Mouse (Mus musculus): ENCODE measurements around the gene Cckbr. TPM values are rescaled to one million over a fixed set of nuclear protein-coding genes. Genes with fewer than 3 reads are reported as not detected.
A peak's percentile ranks its signal among the peaks of the same experiment; 100 is the strongest.

Gene Cckbr
- polyA plus RNA-seq, 1 experiment from 2014 or later, result 0.69 TPM

- Histone ChIP-seq H3K36me3 (replicated peaks) (no peaks in the 10 kb centered on the region), H3K4me3 (peak overlapping the region; percentile 55), H3K27me3 (ENCODE audit: poor library complexity, severe bottlenecking) (peaks cover 37% of the 10 kb centered on the region), H3K9me3 (no peaks in the 10 kb centered on the region), H3K4me1 (peaks cover 29% of the 10 kb centered on the region), H3K27ac (peak overlapping the region; percentile 87)
- 48% methylated on average over 8 of the region's 8 CpGs for WGBS
- peak; percentile 28 for DNase-seq (ENCODE audit: extremely low spot score, low spot score)
Measured at GRCm38 (mm10) chr7:105482426-105482825, 56.9 kb downstream of the Cckbr start.

- H3K4me3 ChIP-seq, result no peak overlapping the region
- H3K27me3 ChIP-seq (ENCODE audit: poor library complexity, severe bottlenecking), result peaks cover 37% of the 10 kb centered on the region
- H3K27ac ChIP-seq, result no peak overlapping the region
- 83% methylated on average over 5 of the region's 5 CpGs for whole genome bisulfite sequencing
- H3K4me1 ChIP-seq, result peaks cover 26% of the 10 kb centered on the region
- H3K36me3 ChIP-seq (replicated peaks), result no peaks in the 10 kb centered on the region
- DNase-seq (ENCODE audit: extremely low spot score, low spot score), result no peak
- no peaks in the 10 kb centered on the region for H3K9me3 ChIP-seq
Measured at GRCm38 (mm10) chr7:105485029-105485428, 59.5 kb downstream of the Cckbr start.

GRCm38 (mm10) chr7:105487104-105487876, 61.8 kb downstream of the Cckbr start:
- DNase-seq (ENCODE audit: extremely low spot score, low spot score), result no peak
- H3K36me3 ChIP-seq (replicated peaks), result no peaks in the 10 kb centered on the region

GRCm38 (mm10) chr7:105497881-105498280, 72.3 kb downstream of the Cckbr start:
- WGBS, result 89% methylated on average over 3 of the region's 3 CpGs
- no peaks in the 10 kb centered on the region for H3K9me3 ChIP-seq
- no peak for DNase-seq (ENCODE audit: extremely low spot score, low spot score)

More at GRCm38 (mm10) chr7:105487104-105487876, 61.8 kb downstream of the Cckbr start:
- Histone ChIP-seq H3K4me3 (no peak overlapping the region), H3K27me3 (ENCODE audit: poor library complexity, severe bottlenecking) (peaks cover 17% of the 10 kb centered on the region), H3K27ac (no peak overlapping the region), H3K9me3 (no peaks in the 10 kb centered on the region), H3K4me1 (peaks cover 3% of the 10 kb centered on the region)
- 87% methylated on average over 6 of the region's 6 CpGs for WGBS

GRCm38 (mm10) chr7:105498854-105499492, 73.4 kb downstream of the Cckbr start:
- 58% methylated on average over 10 of the region's 10 CpGs for WGBS
- no peak overlapping the region for H3K4me3 ChIP-seq
- H3K36me3 ChIP-seq (replicated peaks), result no peaks in the 10 kb centered on the region
- H3K27me3 ChIP-seq (ENCODE audit: poor library complexity, severe bottlenecking), result no peaks in the 10 kb centered on the region
- no peaks in the 10 kb centered on the region for H3K4me1 ChIP-seq
- DNase-seq (ENCODE audit: extremely low spot score, low spot score), result no peak
- no peak overlapping the region for H3K27ac ChIP-seq
- H3K9me3 ChIP-seq, result no peaks in the 10 kb centered on the region

More at GRCm38 (mm10) chr7:105497881-105498280, 72.3 kb downstream of the Cckbr start:
- no peaks in the 10 kb centered on the region for H3K4me1 ChIP-seq
- H3K27ac ChIP-seq, result no peak overlapping the region
- H3K4me3 ChIP-seq, result no peak overlapping the region
- no peaks in the 10 kb centered on the region for H3K36me3 ChIP-seq (replicated peaks)
- no peaks in the 10 kb centered on the region for H3K27me3 ChIP-seq (ENCODE audit: poor library complexity, severe bottlenecking)

GRCm38 (mm10) chr7:105499676-105500075, 74.1 kb downstream of the Cckbr start:
- WGBS, result 79% methylated on average over 1 of the region's 1 CpGs

GRCm38 (mm10) chr7:105501984-105502383, 76.5 kb downstream of the Cckbr start:
- no peak for DNase-seq (ENCODE audit: extremely low spot score, low spot score)
- no peaks in the 10 kb centered on the region for H3K4me1 ChIP-seq
- 90% methylated on average over 4 of the region's 4 CpGs for WGBS
- no peaks in the 10 kb centered on the region for H3K9me3 ChIP-seq
- H3K27ac ChIP-seq, result no peak overlapping the region
- no peak overlapping the region for H3K4me3 ChIP-seq
- no peaks in the 10 kb centered on the region for H3K36me3 ChIP-seq (replicated peaks)
- no peaks in the 10 kb centered on the region for H3K27me3 ChIP-seq (ENCODE audit: poor library complexity, severe bottlenecking)

More at GRCm38 (mm10) chr7:105499676-105500075, 74.1 kb downstream of the Cckbr start:
- Histone ChIP-seq H3K27ac (no peak overlapping the region), H3K27me3 (ENCODE audit: poor library complexity, severe bottlenecking) (no peaks in the 10 kb centered on the region), H3K4me3 (no peak overlapping the region), H3K4me1 (no peaks in the 10 kb centered on the region), H3K9me3 (no peaks in the 10 kb centered on the region), H3K36me3 (replicated peaks) (no peaks in the 10 kb centered on the region)
- DNase-seq (ENCODE audit: extremely low spot score, low spot score), result no peak

GRCm38 (mm10) chr7:105507257-105507656, 81.7 kb downstream of the Cckbr start:
- no peaks in the 10 kb centered on the region for H3K27me3 ChIP-seq (ENCODE audit: poor library complexity, severe bottlenecking)
- no peaks in the 10 kb centered on the region for H3K36me3 ChIP-seq (replicated peaks)
- 84% methylated on average over 4 of the region's 4 CpGs for WGBS
- no peaks in the 10 kb centered on the region for H3K9me3 ChIP-seq
- no peaks in the 10 kb centered on the region for H3K4me1 ChIP-seq
- H3K4me3 ChIP-seq, result no peak overlapping the region
- DNase-seq (ENCODE audit: extremely low spot score, low spot score), result no peak
- no peak overlapping the region for H3K27ac ChIP-seq

GRCm38 (mm10) chr7:105510143-105510542, 84.6 kb downstream of the Cckbr start:
- no peak for DNase-seq (ENCODE audit: extremely low spot score, low spot score)
- no peaks in the 10 kb centered on the region for H3K36me3 ChIP-seq (replicated peaks)
- H3K4me3 ChIP-seq, result no peak overlapping the region
- 85% methylated on average over 5 of the region's 5 CpGs for WGBS
- H3K27me3 ChIP-seq (ENCODE audit: poor library complexity, severe bottlenecking), result peaks cover 4% of the 10 kb centered on the region; the same call in 1 of the 2 replicates
- H3K9me3 ChIP-seq, result no peaks in the 10 kb centered on the region
- no peak overlapping the region for H3K27ac ChIP-seq
- no peaks in the 10 kb centered on the region for H3K4me1 ChIP-seq

- Histone ChIP-seq H3K4me1 (peaks cover 7% of the 10 kb centered on the region), H3K36me3 (replicated peaks) (no peaks in the 10 kb centered on the region), H3K27ac (no peak overlapping the region), H3K9me3 (no peaks in the 10 kb centered on the region), H3K27me3 (ENCODE audit: poor library complexity, severe bottlenecking) (peaks cover 10% of the 10 kb centered on the region), H3K4me3 (no peak overlapping the region)
- no peak for DNase-seq (ENCODE audit: extremely low spot score, low spot score)
- WGBS, result 67% methylated on average over 5 of the region's 5 CpGs
Measured at GRCm38 (mm10) chr7:105513845-105514291, 88.3 kb downstream of the Cckbr start.

GRCm38 (mm10) chr7:105514561-105514960, 89.0 kb downstream of the Cckbr start:
- Histone ChIP-seq H3K27ac (no peak overlapping the region), H3K27me3 (ENCODE audit: poor library complexity, severe bottlenecking) (peaks cover 10% of the 10 kb centered on the region), H3K4me1 (peaks cover 7% of the 10 kb centered on the region), H3K4me3 (no peak overlapping the region), H3K9me3 (no peaks in the 10 kb centered on the region), H3K36me3 (replicated peaks) (no peaks in the 10 kb centered on the region)
- DNase-seq (ENCODE audit: extremely low spot score, low spot score), result no peak
- 82% methylated on average over 5 of the region's 5 CpGs for WGBS

GRCm38 (mm10) chr7:105515178-105515577, 89.6 kb downstream of the Cckbr start:
- WGBS, result 13% methylated on average over 5 of the region's 5 CpGs
- H3K9me3 ChIP-seq, result no peaks in the 10 kb centered on the region
- no peaks in the 10 kb centered on the region for H3K36me3 ChIP-seq (replicated peaks)
- peaks cover 10% of the 10 kb centered on the region for H3K4me1 ChIP-seq
- DNase-seq (ENCODE audit: extremely low spot score, low spot score), result peak; percentile 49
- H3K27ac ChIP-seq, result no peak overlapping the region
- no peak overlapping the region for H3K4me3 ChIP-seq
- peaks cover 10% of the 10 kb centered on the region for H3K27me3 ChIP-seq (ENCODE audit: poor library complexity, severe bottlenecking)
